Mouse (Mus musculus) hindlimb bud, embryonic 11.5 days (tissue): ENCODE data around the gene Btnl2.

ENCODE experiments used
- DNase-seq: peaks from one replicate; pipeline ENCODE4 v3.0.0-alpha.2; 2012; ENCODE audit warnings: low read depth, low spot score; ENCODE audit errors: extremely low spot score

The Btnl2 gene

DNA sequence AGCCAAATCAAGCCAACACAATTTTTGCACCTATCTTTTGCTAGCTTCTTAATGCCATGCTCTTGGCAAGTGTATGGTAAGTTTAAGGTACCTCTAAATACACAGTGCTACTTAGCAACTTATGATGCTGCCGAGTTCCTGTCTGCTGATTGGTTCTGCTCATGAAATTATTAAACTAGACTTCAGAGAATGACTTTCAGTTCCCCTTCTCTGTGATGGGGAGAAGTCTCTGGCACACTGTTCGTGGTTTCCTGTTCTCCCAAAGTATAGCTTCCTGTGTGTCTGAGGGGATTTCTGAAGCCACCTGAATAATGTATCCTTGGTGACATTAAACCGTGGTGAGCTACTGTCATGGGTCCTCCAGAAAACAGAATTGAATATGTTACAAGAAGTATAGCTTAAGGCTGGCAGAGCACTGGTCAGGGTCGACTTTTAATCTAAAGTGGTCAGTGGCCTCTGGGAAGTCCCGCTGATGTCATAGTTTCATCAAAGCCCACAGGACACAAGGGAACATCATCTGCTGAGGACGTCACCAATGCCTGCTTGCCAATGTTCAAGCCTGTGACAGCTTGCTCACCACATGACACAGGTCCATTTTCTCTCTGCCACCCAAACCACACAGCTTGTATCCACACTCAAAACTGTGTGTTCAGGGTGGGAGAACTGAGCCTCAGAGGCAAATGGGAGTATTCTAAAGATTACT, 6.9 kb upstream of the Btnl2 start:
- no peak for DNase-seq

DNA sequence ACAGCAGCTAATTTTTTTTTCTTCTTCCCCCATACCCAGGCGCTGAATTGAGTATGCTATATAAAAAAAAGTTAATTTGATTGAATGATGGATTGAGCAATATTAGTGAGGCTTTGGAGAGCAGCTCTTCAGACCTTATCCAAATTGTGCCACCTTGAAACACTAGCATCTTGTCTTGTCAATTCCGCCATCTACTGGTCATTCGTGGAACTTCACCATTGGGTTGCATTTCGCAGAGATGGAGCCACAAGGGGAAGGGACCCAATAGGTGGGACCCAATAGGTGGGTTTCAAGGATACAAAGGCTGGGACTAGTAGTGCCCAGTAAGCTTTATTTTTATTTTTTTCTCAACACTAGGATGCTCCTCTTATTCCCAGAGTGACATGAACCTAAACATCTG, 5.2 kb upstream of the Btnl2 start:
- DNase-seq, result peak; percentile 85

DNA sequence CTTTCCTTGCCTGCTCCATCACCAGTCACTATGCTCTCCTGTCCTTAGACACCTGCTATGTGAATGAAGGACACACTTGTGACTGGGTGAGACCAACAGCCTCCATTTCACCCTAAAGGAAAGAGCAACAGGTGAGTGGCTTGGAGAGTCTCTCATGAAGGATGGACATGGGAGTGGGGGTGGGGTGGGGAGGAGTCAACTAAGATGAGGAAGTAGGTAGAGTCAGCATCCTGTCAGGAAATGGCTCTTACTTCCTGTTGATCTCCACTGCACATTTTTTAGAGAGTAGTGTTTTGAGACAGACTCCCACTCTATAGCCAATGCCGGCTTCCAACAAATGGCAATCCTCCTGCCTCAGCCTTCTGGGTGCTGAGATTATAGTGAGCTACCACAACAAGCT, 318 bp downstream of the Btnl2 start:
- no peak for DNase-seq

DNA sequence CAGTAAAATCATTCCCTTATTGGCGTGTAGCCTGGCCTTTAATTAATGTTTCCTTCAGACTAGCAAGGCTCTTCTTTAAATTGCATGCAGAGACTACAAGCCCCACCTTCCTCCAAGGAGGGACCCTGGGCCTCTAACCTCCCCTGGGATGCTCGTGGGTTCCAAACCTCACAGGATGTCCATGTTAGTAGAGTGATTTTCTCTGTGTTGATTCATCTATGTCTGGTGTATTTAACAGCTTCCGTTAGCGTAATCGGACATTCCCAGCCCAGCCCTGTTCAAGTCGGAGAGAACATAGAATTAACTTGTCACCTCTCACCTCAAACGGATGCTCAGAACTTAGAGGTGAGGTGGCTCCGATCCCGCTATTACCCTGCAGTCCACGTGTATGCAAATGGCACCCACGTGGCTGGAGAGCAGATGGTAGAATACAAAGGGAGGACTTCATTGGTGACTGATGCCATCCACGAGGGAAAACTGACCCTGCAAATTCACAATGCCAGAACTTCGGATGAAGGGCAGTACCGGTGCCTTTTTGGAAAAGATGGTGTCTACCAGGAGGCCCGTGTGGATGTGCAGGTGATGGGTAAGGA, 8.4 kb downstream of the Btnl2 start:
- DNase-seq, result no peak

DNA sequence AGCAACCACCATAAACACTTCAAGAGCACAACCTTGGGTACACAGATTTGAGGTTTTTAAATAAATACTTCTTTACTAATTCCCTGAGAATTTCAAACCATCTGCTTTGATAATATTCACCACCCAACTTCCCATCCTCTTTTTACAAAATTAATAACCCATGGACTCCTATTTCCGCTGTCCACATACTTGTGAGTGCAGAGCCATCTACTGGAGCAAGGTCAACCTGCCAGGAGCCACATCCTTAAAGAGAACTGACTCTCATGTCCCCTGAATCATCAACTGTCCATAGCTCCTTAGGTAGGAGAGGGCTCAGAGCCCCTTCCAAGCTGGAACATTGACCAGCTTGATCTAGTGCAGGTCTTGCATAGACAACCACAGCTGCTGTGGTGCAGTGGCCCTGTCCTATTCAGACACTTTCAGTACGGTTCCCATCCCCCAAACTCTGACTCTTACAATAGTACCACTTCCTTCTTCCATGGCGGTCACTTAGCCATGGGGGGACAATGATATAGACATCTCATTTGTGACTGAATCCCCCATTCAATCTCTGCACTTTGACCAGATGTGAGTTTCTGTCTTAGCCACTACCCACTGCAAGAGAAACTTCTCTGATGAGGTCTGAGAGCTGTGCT, 9.2 kb downstream of the Btnl2 start:
- no peak for DNase-seq

DNA sequence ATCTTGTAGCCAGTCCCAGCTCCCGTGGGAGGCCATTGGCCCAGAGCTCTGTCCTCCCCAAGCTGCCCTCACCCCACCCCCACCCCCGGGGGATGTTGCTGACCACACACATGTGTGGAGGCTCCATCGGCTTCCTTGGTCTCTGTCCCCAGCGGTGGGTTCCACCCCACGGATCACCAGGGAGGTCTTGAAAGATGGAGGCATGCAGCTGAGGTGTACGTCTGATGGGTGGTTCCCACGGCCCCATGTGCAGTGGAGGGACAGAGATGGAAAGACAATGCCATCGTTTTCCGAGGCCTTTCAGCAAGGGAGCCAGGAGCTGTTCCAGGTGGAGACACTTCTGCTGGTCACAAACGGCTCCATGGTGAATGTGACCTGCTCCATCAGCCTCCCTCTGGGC, 10.4 kb downstream of the Btnl2 start:
- no peak for DNase-seq

DNA sequence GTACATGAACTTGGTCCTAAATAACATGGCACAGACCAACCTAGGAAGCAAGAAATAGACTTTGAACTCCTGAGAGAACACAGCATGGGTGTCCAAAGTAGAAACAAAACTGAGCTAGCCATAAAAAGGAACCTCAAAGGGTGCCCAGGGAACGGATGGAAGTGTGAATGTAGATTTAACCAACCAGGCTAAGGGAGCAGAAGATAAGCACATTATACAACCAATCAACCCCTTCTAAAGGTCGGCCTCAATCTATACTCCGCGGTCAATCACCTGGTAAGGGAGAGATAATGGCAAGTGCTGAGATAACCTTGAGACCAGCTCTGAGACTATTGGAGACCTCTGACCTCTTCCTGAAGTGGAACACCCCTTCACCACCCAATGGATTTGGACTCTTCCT, 15.9 kb downstream of the Btnl2 start:
- DNase-seq, result no peak

DNA sequence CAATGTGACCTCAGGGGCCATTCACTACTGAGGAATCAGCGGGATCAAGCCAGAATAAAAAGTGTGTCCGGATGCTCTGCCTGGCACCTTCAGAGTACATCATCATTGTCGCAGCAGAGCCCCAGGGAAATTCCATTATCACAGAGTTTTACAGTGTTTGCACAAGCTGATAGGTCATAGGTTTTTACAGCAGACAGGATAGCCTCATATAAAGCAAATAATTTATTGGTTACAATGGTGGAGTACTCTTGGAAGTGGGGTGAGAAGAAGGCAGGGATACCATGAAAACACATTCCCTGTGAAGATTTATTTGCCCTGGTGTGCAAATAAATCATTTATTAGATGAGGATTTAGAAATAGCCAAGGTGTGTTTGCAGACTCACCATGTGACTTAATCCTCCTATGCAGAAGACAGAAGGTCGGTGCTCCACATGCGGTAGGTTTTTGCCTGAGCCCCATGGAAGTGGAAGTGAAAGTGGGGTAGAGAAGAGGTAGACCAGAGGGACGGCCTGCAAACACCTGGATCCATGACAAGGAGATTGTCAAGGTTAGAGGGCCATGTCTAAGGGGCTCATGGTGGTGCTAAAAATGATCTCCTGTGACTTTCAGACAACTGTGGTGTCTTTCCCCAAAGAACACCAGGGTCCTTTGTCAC, 18.6 kb downstream of the Btnl2 start:
- DNase-seq, result no peak

DNA sequence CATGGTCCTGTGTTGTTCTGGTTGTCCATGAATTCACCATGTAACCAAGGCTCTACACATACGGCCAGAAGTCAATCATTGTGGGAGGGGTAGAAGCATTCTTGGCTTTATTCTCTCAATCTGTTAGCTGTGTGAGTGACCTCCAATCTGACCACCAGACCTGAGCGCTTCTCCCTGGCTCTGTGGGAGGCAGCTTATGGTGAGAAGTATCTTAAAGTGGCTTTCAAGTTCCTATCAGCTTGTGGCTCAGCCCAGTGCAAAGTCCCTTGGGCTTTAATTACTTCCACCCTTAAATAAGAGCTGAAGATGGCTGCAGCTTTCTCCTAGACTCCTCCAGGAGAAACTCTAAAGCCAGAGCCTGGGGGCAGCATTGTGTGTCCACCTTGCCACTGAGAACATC, 22.2 kb downstream of the Btnl2 start, which contains the start of gene Btnl1:
Btnl1 (plus strand) TSS at position 286 of the 400 bp plus-strand sequence.
- no peak for DNase-seq

DNA sequence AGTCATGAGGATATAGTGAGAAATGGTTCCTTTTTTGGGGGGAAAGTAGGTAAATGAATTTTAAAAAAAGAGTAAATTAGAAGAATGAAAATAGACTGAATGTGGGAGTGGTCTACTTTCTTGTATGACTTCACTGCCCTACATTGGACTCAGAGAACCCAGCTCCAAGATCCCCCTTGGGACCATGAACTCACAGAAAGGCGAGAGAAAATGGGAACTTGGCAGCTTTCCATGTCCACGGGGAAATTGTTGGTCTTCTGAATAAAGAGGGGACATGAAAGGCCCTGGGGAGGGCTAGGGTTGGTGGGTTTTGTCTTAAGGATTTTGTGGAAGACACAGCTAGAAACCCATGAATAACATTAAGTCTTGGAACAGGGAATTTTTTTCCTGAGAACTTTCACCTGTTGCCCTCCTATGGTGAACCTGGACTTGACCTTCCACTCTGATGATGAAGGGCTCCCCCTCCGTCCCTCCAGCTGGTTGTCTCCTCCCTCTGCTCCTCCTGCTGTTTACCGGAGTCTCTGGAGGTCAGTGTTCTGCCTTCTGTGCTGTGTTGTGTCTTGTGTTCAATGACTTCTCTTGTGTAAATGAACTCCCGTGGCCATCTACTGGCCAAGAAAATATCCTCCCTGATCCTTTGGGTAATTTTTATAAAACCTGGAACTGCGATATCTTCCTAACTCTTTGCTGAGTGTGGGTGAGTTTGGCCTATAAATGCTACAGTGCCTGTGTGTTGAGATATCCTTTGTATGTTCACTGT, 23.0 kb downstream of the Btnl2 start:
- DNase-seq, result no peak

DNA sequence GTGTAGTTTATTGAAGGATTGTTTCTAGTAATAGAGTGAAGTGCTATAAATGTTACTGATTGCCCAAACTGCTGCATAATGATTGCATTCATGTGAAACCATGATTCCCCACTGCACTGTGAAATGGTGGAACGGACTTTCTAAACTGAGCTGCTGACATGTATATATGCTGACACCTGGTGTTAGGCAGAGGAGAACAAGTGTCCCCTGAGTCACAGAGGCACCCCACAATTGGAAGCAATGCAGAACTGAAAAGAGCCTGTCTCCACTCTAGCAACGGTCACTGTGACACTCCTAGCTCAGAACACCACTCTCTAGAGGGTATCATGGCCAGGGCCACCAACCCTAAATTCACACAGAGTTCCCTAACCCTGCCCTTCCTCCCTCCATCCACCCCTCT, 24.1 kb downstream of the Btnl2 start:
- no peak for DNase-seq

DNA sequence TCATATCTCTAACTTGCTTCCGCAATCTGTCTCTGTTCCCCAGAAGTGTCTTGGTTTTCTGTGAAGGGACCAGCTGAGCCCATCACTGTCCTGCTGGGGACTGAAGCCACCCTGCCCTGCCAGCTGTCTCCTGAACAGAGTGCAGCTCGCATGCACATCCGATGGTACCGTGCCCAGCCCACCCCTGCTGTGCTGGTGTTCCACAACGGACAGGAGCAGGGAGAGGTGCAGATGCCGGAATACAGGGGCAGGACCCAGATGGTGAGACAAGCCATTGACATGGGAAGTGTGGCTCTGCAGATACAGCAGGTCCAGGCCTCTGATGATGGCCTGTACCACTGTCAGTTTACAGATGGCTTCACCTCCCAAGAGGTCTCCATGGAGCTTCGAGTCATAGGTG, 24.8 kb downstream of the Btnl2 start:
- no peak for DNase-seq

DNA sequence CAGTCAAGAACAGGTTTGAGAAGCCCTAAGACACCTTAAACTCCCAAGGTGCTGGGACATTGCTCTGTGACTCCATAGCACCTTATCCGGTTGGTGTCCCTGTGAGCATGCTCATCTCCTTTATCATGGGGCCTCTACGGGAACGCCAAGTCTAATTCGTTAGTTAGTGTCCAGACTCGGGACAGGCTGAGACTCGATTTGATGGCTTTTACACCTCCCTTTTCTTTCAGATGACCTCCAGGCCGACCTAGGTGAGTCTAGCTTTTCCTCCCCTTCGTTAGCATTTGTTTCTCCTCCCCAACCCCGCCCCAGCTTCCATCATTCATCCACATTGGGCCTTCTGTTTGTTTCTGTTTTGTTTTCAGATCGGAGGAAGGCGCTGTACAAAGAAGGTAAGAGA, 27.3 kb downstream of the Btnl2 start:
- no peak for DNase-seq

DNA sequence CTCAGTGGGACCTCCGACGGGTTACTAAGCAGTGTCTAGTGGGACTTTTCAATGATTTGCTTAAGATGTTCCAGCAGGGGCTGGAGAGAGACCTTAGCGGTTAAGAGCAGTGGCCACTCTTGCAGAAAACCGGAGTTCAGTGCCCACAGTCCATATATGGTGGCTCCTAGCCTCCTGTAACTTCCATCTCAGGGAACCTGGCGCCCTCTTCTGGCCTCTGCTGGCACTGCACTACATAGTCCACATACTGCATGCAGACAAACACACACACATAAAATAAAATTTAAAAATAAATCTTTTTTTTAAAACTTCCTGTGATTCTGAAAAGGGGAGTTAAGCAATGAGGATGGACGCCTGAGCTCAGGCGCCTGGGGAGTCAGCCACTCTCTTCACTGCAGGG, 28.6 kb downstream of the Btnl2 start:
- no peak for DNase-seq

DNA sequence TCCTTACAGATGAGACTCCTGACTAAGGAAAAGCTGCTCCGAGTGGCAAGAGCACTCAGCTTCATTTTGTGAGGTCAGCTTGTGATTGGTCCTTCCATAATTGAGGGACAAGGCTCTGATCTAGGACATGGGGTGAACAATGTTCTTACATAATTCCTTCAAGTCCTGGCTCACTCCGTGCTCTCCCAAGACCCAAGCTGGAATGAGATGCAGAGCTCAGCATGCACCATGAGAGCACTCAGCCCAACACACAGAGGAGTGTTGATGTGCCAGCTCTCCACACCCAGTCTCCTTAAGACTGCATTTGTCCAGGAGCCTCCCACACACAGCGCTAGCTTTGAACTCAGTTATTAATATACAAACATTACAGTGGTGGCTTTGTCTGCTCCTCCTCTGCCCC, 30.1 kb downstream of the Btnl2 start:
- no peak for DNase-seq

DNA sequence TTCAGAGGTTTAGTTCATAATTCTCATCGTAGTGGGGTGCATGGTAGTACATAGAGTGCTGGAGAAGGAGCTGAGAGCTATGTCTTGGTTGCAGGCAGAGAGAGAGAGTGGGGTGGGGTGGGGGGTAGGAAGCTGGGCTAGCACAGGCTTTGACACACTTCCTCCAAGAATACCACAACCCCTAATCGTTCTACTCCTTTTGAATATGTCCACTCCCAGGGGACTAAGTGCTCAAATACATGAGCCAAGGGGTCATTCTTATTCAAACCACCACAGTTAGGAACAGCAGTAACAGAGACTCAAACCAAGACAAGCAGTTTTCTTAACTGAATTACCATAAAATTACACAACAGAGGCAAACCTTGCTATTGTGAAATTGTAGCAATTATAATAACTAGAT, 32.0 kb downstream of the Btnl2 start:
- DNase-seq, result no peak

DNA sequence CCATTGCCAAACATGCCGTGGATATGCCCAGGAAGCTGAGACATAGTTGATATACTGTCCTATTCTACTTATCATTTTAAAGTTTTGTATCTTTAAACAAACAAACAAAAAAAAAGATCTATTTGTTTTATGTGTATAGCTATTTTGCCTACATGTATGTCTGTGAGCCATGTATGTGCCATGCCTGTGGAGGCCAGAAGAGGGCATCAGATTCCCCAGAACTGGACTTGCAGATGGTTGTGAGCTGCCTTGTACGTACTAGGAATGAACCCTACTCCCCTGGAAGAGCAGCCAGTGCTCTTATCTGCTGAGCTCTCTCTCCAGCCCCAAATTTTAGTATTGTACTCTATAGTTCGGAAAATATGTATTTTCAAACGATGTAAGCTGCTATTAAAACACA, 33.9 kb downstream of the Btnl2 start:
- no peak for DNase-seq

DNA sequence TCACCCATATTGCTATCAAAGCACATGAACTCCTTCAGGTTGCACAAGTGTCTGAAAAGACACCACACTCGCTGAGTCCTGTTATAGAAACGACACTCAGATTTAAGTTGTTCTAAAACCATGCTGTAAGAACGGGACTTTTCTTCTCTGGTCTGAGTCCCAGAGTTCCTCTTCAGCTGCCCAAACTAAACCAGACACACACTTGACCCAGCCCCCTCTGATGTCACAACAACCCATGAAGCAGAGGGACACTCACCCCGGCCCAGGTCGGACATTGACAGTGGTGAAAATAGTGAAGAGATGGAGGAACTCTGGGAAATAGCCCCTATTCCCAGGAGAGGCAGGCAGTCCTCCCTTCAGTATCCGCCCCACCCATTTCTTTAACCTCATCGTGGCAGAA, 36.9 kb downstream of the Btnl2 start:
- no peak for DNase-seq

DNA sequence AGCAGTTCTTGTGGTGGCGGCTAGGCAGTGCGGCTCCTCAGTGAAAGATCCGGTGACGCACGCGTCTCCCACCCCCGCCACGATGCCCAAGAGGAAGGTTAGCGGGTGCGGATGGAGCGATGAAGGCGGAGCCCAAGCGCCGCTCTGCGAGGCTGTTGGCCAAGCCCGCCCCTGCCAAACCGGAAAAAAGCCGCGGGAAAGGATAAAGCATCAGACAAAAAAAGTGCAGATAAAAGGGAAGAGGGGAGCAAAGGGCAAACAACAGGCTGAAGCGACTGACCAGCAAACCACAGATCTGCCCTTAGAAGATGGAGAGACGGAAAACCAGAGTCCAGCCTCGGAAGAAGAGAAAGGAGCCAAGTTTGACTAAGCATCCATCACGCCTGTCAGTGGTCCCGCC, 37.7 kb downstream of the Btnl2 start:
- DNase-seq, result no peak

DNA sequence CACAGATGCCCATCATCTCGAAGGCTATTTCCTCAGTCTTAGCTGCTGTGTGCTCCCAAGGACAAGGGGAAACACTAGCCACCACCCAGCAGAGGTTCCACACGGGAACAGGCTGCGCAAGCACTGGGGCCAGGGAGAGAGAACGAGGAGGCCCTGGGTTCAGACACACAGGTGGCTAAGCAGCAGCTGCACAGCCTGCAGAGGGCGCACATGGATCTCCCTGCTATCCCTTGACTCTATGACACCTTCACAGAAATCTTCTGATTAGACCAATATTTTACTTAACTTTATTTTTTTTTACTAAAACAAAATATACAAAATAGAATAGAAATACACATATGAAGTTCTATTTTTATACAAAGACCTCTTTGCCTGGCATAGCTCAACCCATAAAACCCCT, 42.7 kb downstream of the Btnl2 start:
- no peak for DNase-seq

DNA sequence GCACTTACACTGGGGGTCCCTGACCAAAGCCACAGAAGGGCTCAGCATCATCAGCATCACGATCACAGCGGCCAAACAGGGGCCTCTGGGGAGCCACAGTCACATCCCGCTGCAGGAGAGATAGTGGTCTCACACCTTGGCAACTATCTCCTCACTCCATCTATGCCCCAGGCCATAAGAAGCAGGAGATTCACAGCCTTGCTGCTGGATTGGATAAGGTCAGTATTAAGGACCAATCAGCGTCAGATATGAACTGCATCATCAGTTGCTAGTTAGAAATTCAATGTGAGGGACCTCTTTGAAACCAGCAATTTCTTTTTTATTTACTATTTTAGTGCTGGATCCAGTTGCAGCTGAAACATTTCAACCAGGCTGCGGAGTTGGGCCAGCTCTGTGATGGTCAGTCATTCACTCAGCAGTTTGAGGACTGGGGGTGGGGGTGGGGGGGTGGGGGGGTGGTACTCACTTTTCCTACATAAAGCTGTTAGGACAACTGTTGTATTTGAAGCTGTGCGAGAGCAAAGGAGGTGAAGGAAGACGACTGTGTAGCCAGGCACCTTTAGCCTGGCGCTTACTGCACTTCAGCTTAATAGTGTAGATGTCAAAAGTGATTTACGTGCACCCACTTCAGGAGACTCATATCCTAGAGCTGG, 43.6 kb downstream of the Btnl2 start:
- peak; percentile 89 for DNase-seq
